Mouse (Mus musculus): ENCODE measurements around the gene Lmtk3.
A peak's percentile ranks its signal among the peaks of the same experiment; 100 is the strongest.

Gene Lmtk3

GRCm38 (mm10) chr7:45784524-45785372 is 1.2 kb downstream of the Lmtk3 start, which contains the start of gene Sult2b1:
Sult2b1 (minus strand) TSS chr7:45784669.
- peak; percentile 94 for DNase-seq (ENCODE audit: low spot score)

GRCm38 (mm10) chr7:45785388-45786135 is 2.0 kb downstream of the Lmtk3 start:
- no peak for DNase-seq (ENCODE audit: low spot score)

DNA sequence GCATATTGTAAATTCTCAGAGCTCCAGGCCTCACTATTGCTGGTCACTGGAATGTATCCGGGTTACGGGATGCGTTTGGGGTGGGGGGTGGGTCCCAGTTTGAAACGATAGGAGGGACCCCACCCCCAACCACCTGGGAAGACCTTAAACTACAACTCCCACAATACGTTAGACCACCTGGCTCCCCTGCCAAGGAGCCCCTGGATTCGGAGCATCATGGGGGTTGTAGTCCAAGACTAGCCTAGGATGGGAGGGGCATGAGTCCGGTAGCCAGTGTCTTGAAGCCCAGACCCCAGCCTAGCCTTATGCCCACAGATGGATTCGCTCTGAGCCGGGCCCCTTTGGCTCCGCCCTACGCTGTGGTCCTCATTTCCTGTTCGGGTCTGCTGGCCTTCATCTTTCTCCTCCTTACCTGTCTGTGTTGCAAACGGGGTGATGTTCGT is 2.6 kb downstream of the Lmtk3 start:
- peak; percentile 57 for DNase-seq (ENCODE audit: low spot score)

DNA sequence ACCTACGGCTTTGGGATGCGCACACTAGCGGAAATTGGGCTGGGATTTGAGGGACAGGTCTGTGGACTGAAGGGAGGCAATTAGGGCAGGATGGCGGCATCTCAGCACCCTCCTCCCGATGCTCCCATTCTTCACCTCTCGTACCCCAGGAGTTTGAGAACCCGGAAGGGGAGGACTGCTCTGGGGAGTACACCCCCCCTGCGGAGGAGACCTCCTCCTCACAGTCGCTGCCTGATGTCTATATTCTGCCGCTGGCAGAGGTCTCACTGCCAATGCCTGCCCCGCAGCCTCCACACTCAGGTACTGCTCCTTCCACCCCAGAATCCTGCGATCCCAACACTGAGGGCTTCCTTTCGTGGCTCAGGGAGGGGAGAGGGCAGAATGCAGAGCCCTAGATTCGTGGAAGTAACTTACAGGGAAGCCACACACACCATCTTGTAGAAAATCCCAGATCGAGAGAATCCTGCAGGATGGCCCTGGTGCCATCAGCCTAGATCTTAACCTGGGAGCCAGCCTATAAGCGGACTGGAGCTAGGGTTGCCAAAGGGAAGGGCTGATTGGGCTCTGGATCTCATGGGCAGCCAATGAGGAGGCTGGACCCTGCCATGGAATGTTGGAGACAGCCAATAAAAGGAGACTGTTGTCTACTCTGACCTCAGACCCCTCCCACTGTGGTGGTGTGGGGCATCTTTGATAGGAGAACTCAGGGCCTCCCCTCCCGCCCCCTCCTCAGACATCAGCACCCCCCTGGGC is 3.3 kb downstream of the Lmtk3 start:
- peak; percentile 66 for DNase-seq (ENCODE audit: low spot score)

DNA sequence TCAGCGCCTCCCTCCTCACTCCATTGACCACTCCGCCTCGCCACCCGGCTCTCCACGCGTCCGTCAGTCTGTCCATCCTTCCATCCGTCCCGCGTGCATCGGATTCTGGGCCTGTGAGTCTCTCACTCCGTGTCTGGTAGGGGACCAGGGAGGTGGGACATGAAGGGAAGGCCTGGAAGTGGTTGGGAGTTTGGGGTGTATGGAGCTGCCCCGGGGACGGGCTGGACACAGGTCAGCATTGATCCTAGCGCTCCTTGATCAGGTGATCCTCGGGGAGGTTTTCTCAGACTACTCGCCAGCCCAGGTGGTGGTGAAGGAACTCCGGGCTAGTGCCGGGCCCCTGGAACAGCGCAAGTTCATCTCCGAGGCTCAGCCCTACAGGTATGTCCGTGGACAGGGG is 4.1 kb downstream of the Lmtk3 start:
- no peak for DNase-seq (ENCODE audit: low spot score)

DNA sequence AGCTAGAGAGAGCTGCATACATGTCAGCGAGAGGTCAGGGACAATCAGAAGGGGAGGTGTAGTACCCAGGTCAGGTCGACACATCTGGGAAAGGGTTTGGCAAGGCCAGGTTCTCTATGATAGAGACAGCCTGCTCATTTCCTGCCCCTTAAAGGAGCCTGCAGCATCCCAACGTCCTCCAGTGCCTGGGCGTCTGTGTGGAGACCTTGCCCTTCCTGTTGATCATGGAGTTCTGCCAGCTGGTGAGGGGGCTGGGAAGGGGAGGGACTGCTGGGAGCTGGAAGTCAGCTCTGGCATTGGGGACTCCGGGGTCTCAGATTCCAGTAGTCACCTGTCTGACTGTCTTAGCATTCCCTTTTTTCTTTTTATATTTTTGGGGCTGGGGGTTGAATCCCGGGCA is 7.2 kb downstream of the Lmtk3 start:
- no peak for DNase-seq (ENCODE audit: low spot score)

DNA sequence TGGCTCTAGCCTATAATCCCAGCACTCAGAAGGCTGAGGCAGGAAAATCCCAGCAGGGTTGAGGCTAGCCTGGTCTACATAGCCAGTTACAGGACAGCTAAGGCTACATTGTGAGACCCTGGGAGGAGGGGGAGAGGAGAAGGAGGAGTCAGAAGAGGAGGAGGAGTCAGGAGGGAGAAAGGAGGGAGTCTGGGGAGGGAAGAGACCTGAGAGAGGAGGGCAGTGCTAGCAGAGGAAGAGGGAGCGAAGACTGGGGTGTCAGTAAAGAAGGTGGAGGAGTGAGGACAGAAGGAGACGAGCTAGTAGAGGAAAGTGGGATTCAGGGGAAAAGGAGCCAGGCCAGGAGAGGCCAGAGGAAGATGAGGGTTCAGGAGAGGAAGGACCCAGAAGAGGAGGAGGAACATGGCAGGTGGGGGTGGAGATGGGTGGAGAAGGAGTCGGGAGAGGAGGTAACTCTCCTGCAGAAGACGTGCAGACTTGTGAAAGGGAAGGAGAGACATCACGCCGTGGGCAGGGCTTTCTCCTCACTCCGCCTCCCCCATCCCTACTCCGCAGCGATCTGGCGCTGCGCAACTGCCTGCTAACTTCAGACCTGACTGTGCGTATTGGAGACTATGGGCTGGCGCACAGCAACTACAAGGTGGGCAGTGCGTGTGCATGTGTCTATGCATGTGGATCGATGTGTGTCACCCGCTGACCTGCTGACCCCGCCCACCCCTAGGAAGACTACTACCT is 8.4 kb downstream of the Lmtk3 start:
- DNase-seq (ENCODE audit: low spot score), result no peak

DNA sequence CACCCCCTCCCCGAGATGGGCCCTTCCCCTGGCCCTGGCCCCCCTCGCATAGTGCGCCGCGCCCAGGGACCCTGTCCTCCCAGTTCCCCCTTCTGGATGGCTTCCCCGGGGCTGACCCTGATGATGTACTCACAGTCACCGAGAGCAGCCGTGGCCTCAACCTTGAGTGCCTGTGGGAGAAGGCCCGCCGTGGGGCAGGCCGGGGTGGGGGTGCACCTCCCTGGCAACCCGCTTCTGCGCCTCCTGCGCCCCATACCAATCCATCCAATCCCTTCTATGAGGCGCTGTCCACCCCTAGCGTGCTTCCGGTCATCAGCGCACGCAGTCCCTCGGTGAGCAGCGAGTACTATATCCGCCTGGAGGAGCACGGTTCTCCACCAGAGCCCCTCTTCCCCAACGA is 9.7 kb downstream of the Lmtk3 start:
- DNase-seq (ENCODE audit: low spot score), result no peak

DNA sequence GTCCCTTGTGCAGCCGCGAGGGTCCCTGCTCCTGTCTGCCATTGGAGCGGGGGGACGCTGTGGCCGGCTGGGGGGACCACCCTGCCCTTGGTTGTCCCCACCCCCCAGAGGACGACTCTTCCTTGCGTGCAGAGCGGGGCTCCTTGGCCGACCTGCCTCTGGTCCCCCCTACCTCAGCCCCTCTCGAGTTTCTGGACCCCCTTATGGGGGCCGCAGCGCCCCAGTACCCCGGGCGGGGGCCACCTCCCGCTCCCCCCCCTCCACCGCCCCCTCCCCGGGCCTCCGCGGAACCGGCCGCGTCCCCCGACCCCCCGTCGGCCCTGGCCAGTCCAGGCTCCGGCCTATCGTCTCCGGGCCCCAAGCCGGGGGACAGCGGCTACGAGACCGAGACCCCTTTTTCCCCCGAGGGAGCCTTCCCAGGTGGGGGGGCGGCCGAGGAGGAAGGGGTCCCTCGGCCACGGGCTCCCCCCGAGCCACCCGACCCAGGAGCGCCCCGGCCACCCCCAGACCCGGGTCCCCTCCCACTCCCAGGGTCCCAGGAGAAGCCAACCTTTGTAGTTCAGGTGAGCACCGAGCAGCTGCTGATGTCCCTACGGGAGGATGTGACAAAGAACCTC is 10.5 kb downstream of the Lmtk3 start:
- no peak for DNase-seq (ENCODE audit: low spot score)

DNA sequence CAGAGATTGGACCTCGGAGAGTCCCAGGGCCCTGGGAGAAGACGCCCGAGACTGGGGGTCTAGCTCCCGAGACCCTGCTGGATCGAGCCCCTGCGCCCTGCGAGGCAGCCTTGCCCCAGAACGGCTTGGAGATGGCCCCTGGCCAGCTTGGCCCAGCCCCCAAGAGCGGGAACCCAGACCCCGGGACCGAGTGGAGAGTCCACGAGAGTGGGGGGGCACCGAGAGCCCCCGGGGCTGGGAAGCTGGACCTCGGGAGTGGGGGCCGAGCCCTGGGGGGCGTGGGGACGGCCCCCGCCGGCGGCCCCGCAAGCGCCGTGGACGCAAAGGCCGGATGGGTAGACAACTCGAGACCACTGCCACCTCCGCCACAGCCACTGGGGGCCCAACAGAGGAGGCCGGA is 11.4 kb downstream of the Lmtk3 start:
- DNase-seq (ENCODE audit: low spot score), result no peak

DNA sequence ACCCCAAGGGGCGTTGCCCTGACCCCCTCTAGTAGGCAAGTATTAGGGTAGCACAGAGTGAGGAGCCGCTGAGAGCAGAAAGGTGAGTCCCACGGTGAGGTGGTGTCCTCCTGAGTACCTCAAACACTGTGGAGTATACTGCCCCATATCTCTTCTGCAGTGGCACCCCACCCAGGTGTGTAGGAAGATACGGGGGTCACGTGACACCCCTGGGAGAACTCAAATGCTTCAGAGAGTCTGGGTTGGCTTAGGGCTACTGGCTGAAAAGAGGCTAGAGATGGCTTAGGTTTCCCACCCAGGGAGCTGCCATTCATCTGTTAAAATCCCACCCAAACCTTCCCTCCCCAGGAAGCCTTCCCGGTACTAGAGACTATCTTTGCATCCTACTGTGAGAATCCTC is 13.4 kb downstream of the Lmtk3 start:
- no peak for DNase-seq (ENCODE audit: low spot score)

GRCm38 (mm10) chr7:45797661-45798510 is 14.3 kb downstream of the Lmtk3 start:
- no peak for DNase-seq (ENCODE audit: low spot score)

DNA sequence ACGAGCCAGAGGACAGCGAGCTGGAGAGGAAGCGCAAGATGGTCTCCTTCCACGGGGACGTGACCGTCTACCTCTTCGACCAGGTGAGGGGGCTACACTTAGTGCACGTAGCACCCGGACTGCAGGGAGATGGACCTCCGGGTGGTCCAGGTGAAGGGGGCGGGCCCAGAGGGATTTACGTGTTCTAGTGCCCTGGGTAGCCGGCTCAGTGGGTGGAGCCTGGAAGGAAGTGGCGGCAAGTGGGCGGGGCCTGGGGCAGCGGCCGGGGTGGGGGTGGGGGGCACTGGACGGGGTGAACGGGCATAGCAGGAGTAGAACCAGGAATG is 14.9 kb downstream of the Lmtk3 start:
- DNase-seq (ENCODE audit: low spot score), result no peak

- DNase-seq (ENCODE audit: low spot score), result no peak
Observed at GRCm38 (mm10) chr7:45798931-45799330, 15.4 kb downstream of the Lmtk3 start.

GRCm38 (mm10) chr7:45800001-45800400 is 16.5 kb downstream of the Lmtk3 start:
- DNase-seq (ENCODE audit: low spot score), result no peak

DNA sequence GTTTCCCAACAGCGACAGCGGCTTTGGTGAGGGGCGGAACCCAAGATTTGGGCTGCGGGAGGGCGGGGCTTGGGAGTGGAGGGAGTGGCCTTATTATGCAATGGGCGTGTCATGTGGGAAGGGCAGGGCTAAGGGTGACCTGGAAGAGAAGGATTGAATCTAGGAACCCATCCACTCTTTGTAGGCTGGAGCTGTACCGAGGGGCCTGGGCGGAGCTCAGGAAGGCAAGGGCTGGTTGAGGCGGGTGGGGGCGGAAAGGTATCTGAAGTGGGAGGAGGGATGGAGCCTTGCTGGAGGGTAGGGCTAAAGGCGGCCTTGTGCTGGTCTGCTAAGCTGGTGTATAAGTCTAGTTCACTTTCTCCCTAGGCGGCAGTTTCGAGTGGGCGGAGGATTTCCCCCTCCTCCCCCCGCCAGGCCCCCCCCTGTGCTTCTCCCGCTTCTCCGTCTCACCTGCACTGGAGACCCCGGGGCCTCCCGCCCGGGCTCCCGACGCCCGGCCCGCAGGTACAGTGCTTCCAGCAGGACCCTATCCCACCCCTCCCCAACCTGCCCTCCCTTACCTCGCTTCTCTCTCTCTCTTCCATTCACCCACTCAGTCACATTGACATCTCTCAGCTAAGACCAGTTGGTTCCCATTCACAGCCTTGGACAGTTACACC is 17.1 kb downstream of the Lmtk3 start:
- DNase-seq (ENCODE audit: low spot score), result no peak

- DNase-seq (ENCODE audit: low spot score), result peak; percentile 94
Observed at GRCm38 (mm10) chr7:45801348-45801747, 17.8 kb downstream of the Lmtk3 start.

DNA sequence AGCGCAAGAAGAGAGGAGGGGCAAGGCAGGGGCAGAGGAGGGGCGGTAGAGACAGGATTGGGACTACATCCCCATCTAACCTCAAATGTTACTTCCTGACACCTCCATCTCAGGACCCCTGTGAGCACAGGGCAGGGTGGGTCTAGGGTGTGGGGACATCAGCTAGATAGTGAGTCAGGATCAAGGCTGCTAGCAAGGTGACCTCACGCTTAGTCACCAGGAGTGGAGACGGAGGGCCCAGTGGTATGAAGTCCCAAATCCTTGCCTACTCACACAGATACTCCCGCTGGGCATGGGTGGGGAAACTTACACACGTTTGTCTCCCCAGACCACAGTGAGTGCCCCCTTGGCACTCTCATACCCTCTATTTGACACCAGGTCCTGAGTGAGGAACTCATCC is 19.0 kb downstream of the Lmtk3 start:
- DNase-seq (ENCODE audit: low spot score), result no peak

GRCm38 (mm10) chr7:45805941-45806340 is 22.4 kb downstream of the Lmtk3 start:
- no peak for DNase-seq (ENCODE audit: low spot score)

- no peak for DNase-seq (ENCODE audit: low spot score)
Observed at GRCm38 (mm10) chr7:45808471-45808870, 24.9 kb downstream of the Lmtk3 start.
